In the genomic region with DNA sequence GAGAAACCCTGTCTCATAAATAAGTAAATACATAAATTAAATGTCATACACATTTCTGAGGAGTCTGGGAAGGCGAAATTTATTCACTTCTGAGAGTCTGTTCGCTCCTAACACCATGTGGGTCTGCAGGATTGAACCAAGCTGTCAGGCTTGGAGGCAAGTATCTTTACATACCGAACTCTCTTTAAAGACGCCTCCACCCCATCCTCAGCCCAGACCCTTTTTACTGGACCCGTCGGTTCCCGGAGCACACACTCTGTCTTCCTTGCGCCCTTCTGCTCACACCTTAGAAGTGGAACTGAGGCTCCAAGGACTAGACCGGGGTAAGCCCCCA, we compare ENCODE assay signal across 8 mouse cellular contexts. TPM values are rescaled to one million over a fixed set of nuclear protein-coding genes. Genes with fewer than 3 reads are reported as not detected.
DNase-seq lines count a peak whose midpoint lies in the region; ATAC-seq and TF ChIP-seq lines count a peak whose summit lies in the region.

No protein-coding gene starts in this region.

- peaks cover 11% of the 10 kb centered on the region for H3K36me3 ChIP-seq in embryonic facial prominence, embryonic 15.5 days
- H3K36me3 ChIP-seq in intestine, embryonic 16.5 days (ENCODE audit: control insufficient read depth, insufficient read depth, low read length) = 0 out of 2 replicates have a peak, but pooled peaks cover 6% of the 10 kb centered on the region
- peaks cover 8% of the 10 kb centered on the region for H3K36me3 ChIP-seq in neural tube, embryonic 12.5 days

- no peak for TF ChIP-seq POLR2A in lung, adult 2 months (IDR thresholded peaks at IDR 0.05; ENCODE audit: borderline replicate concordance, extremely low read depth, low read depth, low read length)

- H3K9me3 ChIP-seq in embryonic facial prominence, embryonic 15.5 days (replicated peaks) = no peaks in the 10 kb centered on the region
- no peaks in the 10 kb centered on the region for H3K9me3 ChIP-seq in intestine, embryonic 16.5 days (ENCODE audit: control insufficient read depth, low read length)
- no peaks in the 10 kb centered on the region for H3K9me3 ChIP-seq in neural tube, embryonic 12.5 days

- DNase-seq in lung, adult 2 months = no peak
- no peak for DNase-seq in lung, postnatal 10 days
- no peak for DNase-seq in spleen, postnatal 4 days (ENCODE audit: low spot score in 2 of 2)
- no peak for DNase-seq in embryo, embryonic 11 days
- no peak for DNase-seq in cerebellum, adult 9-10 months

- peak overlapping the region; percentile 62 for H3K4me2 ChIP-seq in embryonic facial prominence, embryonic 15.5 days (replicated peaks)
- H3K4me2 ChIP-seq in intestine, embryonic 16.5 days (ENCODE audit: low read depth, low read length) = peak overlapping the region; percentile 57
- peak overlapping the region; percentile 75 for H3K4me2 ChIP-seq in neural tube, embryonic 12.5 days (replicated peaks)

- 0 out of 2 replicates have a peak, but pooled peaks have one; percentile 3 for ATAC-seq in embryonic facial prominence, embryonic 15.5 days (ENCODE audit: insufficient number of reproducible peaks, low FRiP score, low TSS enrichment, low read depth)
- ATAC-seq in intestine, embryonic 16.5 days = peak; percentile 55; the same call in 1 of the 2 replicates
- no peak for ATAC-seq in neural tube, embryonic 12.5 days (ENCODE audit: low FRiP score, low read depth)

- H3K4me1 ChIP-seq in lung, adult 2 months (ENCODE audit: control insufficient read depth, insufficient read depth, low read length) = peaks cover 3% of the 10 kb centered on the region; the same call in 1 of the 2 replicates
- H3K4me1 ChIP-seq in embryonic facial prominence, embryonic 15.5 days = peaks cover 14% of the 10 kb centered on the region
- peaks cover 11% of the 10 kb centered on the region; the same call in 1 of the 2 replicates for H3K4me1 ChIP-seq in intestine, embryonic 16.5 days (ENCODE audit: control insufficient read depth, insufficient read depth, low read length)
- peaks cover 11% of the 10 kb centered on the region for H3K4me1 ChIP-seq in neural tube, embryonic 12.5 days

- no peak for TF ChIP-seq CTCF in lung, adult 2 months (IDR thresholded peaks at IDR 0.05; ENCODE audit: insufficient read depth, low read length)

- H3K27me3 ChIP-seq in embryonic facial prominence, embryonic 15.5 days = no peaks in the 10 kb centered on the region
- H3K27me3 ChIP-seq in intestine, embryonic 16.5 days (replicated peaks; ENCODE audit: control insufficient read depth, insufficient read depth, low read length) = no peaks in the 10 kb centered on the region
- H3K27me3 ChIP-seq in neural tube, embryonic 12.5 days (replicated peaks) = no peaks in the 10 kb centered on the region

- peak overlapping the region; percentile 95 for H3K27ac ChIP-seq in embryonic facial prominence, embryonic 15.5 days (replicated peaks)
- peak overlapping the region; percentile 74 for H3K27ac ChIP-seq in intestine, embryonic 16.5 days (ENCODE audit: low read length)
- peak overlapping the region; percentile 64; the same call in 1 of the 2 replicates for H3K27ac ChIP-seq in neural tube, embryonic 12.5 days

- peak overlapping the region; percentile 90 for H3K4me3 ChIP-seq in lung, adult 2 months (replicated peaks; ENCODE audit: extremely low read depth, low read depth, low read length)
- peak overlapping the region; percentile 95 for H3K4me3 ChIP-seq in embryonic facial prominence, embryonic 15.5 days (replicated peaks)
- H3K4me3 ChIP-seq in intestine, embryonic 16.5 days (ENCODE audit: low read length) = peak overlapping the region; percentile 97
- H3K4me3 ChIP-seq in neural tube, embryonic 12.5 days = peak overlapping the region; percentile 95

- peak overlapping the region; percentile 77 for H3K9ac ChIP-seq in embryonic facial prominence, embryonic 15.5 days
- peak overlapping the region; percentile 93 for H3K9ac ChIP-seq in intestine, embryonic 16.5 days (ENCODE audit: low read depth, low read length)
- peak overlapping the region; percentile 84 for H3K9ac ChIP-seq in neural tube, embryonic 12.5 days

- WGBS in lung, adult 2 months = 3% methylated on average over 9 of the region's 9 CpGs
- 1% methylated on average over 9 of the region's 9 CpGs for WGBS in embryonic facial prominence, embryonic 15.5 days
- 1% methylated on average over 9 of the region's 9 CpGs for WGBS in intestine, embryonic 16.5 days
- WGBS in neural tube, embryonic 12.5 days = 3% methylated on average over 9 of the region's 9 CpGs

RNA-seq across cellular contexts. Expression of gene Samm50, which starts 0.3 kb away (rescaled TPM):
- 7.2 and 12.4 TPM in 2 replicates for polyA plus RNA-seq in lung, adult 2 months (2012; rRNA removed)
- polyA plus RNA-seq in embryonic facial prominence, embryonic 15.5 days (2015; fragmentation: Nextera tagmentation; extraction: Ambion mirVana) = 89.8 and 96.4 TPM in 2 replicates
- polyA plus RNA-seq in intestine, embryonic 16.5 days (2015; fragmentation: Nextera tagmentation; extraction: Ambion mirVana) = 152 and 165 TPM in 2 replicates
- 90.5 and 91.7 TPM in 2 replicates for polyA plus RNA-seq in neural tube, embryonic 12.5 days (2016; fragmentation: Nextera tagmentation; extraction: Ambion mirVana)

RNA-seq across cellular contexts. Expression of gene Pnpla3, which starts 24.1 kb away (rescaled TPM):
- 31.9 and 33.9 TPM in 2 replicates for polyA plus RNA-seq in lung, adult 2 months (2012; rRNA removed)
- polyA plus RNA-seq in embryonic facial prominence, embryonic 15.5 days (2015; fragmentation: Nextera tagmentation; extraction: Ambion mirVana) = 3.0 and 3.9 TPM in 2 replicates
- 0.95 and 1.2 TPM in 2 replicates for polyA plus RNA-seq in intestine, embryonic 16.5 days (2015; fragmentation: Nextera tagmentation; extraction: Ambion mirVana)
- 2.6 and 3.4 TPM in 2 replicates for polyA plus RNA-seq in neural tube, embryonic 12.5 days (2016; fragmentation: Nextera tagmentation; extraction: Ambion mirVana)

RNA-seq across cellular contexts. Expression of gene Parvb, which starts 40.2 kb away (rescaled TPM):
- polyA plus RNA-seq in lung, adult 2 months (2012; rRNA removed) = 39.3 and 47.5 TPM in 2 replicates
- polyA plus RNA-seq in embryonic facial prominence, embryonic 15.5 days (2015; fragmentation: Nextera tagmentation; extraction: Ambion mirVana) = 4.5 and 4.8 TPM in 2 replicates
- 2.5 TPM in 2 replicates for polyA plus RNA-seq in intestine, embryonic 16.5 days (2015; fragmentation: Nextera tagmentation; extraction: Ambion mirVana)
- polyA plus RNA-seq in neural tube, embryonic 12.5 days (2016; fragmentation: Nextera tagmentation; extraction: Ambion mirVana) = 6.4 and 7.1 TPM in 2 replicates
